Mouse (Mus musculus): ENCODE data around the gene Nkx2-3. TPM values are rescaled to one million over a fixed set of nuclear protein-coding genes. Genes with fewer than 3 reads are reported as not detected.

Gene Nkx2-3
- total RNA-seq, 2 experiments from 2014 or later: not detected

- no peak for DNase-seq (ENCODE audit: low spot score)
Observed at GRCm38 (mm10) chr19:43618505-43619030, 6.4 kb downstream of the Nkx2-3 start.

GRCm38 (mm10) chr19:43619916-43620479 is 7.9 kb downstream of the Nkx2-3 start:
- no peak for DNase-seq (ENCODE audit: low spot score)

- no peak for DNase-seq (ENCODE audit: low spot score)
Observed at GRCm38 (mm10) chr19:43623913-43624312, 11.8 kb downstream of the Nkx2-3 start.

- DNase-seq (ENCODE audit: low spot score): no peak
Observed at GRCm38 (mm10) chr19:43626160-43626559, 14.0 kb downstream of the Nkx2-3 start.

- no peak for DNase-seq (ENCODE audit: low spot score)
Observed at GRCm38 (mm10) chr19:43627345-43627744, 15.2 kb downstream of the Nkx2-3 start.

- no peak for DNase-seq (ENCODE audit: low spot score)
Observed at GRCm38 (mm10) chr19:43629088-43629487, 17.0 kb downstream of the Nkx2-3 start.

GRCm38 (mm10) chr19:43630466-43631251 is 18.5 kb downstream of the Nkx2-3 start:
- peak; percentile 89 for DNase-seq (ENCODE audit: low spot score)

GRCm38 (mm10) chr19:43641833-43642232 is 29.7 kb downstream of the Nkx2-3 start:
- DNase-seq (ENCODE audit: low spot score): no peak

GRCm38 (mm10) chr19:43642843-43643242 is 30.7 kb downstream of the Nkx2-3 start:
- DNase-seq (ENCODE audit: low spot score): no peak

GRCm38 (mm10) chr19:43645508-43645907 is 33.4 kb downstream of the Nkx2-3 start:
- no peak for DNase-seq (ENCODE audit: low spot score)

GRCm38 (mm10) chr19:43646852-43647251 is 34.7 kb downstream of the Nkx2-3 start:
- no peak for DNase-seq (ENCODE audit: low spot score)

- DNase-seq (ENCODE audit: low spot score): no peak
Observed at GRCm38 (mm10) chr19:43647261-43647660, 35.1 kb downstream of the Nkx2-3 start.

- no peak for DNase-seq (ENCODE audit: low spot score)
Observed at GRCm38 (mm10) chr19:43648343-43648742, 36.2 kb downstream of the Nkx2-3 start.

- no peak for DNase-seq (ENCODE audit: low spot score)
Observed at GRCm38 (mm10) chr19:43651241-43651785, 39.2 kb downstream of the Nkx2-3 start.

GRCm38 (mm10) chr19:43655735-43656492 is 43.8 kb downstream of the Nkx2-3 start:
- peak; percentile 69 for DNase-seq (ENCODE audit: low spot score)

- no peak for DNase-seq (ENCODE audit: low spot score)
Observed at GRCm38 (mm10) chr19:43659632-43660031, 47.5 kb downstream of the Nkx2-3 start.

GRCm38 (mm10) chr19:43660774-43661173 is 48.6 kb downstream of the Nkx2-3 start:
- no peak for DNase-seq (ENCODE audit: low spot score)

GRCm38 (mm10) chr19:43662176-43662967 is 50.2 kb downstream of the Nkx2-3 start:
- DNase-seq (ENCODE audit: low spot score): no peak

- no peak for DNase-seq (ENCODE audit: low spot score)
Observed at GRCm38 (mm10) chr19:43663471-43663870, 51.3 kb downstream of the Nkx2-3 start.

All from gastrocnemius, adult 18-20 months (tissue).